Mouse (Mus musculus) ovary, postnatal 14 days (tissue): Measurements from ENCODE around the gene Scn1b.

Source experiments
- DNase-seq: peaks from one replicate; pipeline ENCODE4 v3.0.0; 2022; ENCODE audit warnings: low spot score

The Scn1b gene

GRCm38 (mm10) chr7:31084140-31084539 lies 42.7 kb downstream of the Scn1b start:
- DNase-seq: no peak

GRCm38 (mm10) chr7:31082831-31083588 lies 43.8 kb downstream of the Scn1b start:
- DNase-seq: no peak

GRCm38 (mm10) chr7:31082106-31082505 lies 44.7 kb downstream of the Scn1b start:
- no peak for DNase-seq

- DNase-seq: no peak
Observed at GRCm38 (mm10) chr7:31081106-31081505, 45.7 kb downstream of the Scn1b start.

GRCm38 (mm10) chr7:31080611-31081010 lies 46.2 kb downstream of the Scn1b start:
- no peak for DNase-seq

- no peak for DNase-seq
Observed at GRCm38 (mm10) chr7:31079670-31080069, 47.1 kb downstream of the Scn1b start.

- DNase-seq: peak; percentile 63
Observed at GRCm38 (mm10) chr7:31077885-31078445, 48.8 kb downstream of the Scn1b start.

GRCm38 (mm10) chr7:31077470-31077869 lies 49.3 kb downstream of the Scn1b start:
- DNase-seq: no peak

GRCm38 (mm10) chr7:31076492-31076891 lies 50.3 kb downstream of the Scn1b start, which contains the start of gene Fxyd3:
Gene Fxyd3, minus strand, starts transcription at chr7:31076704.
- DNase-seq: no peak

- no peak for DNase-seq
Observed at GRCm38 (mm10) chr7:31074713-31075069, 52.1 kb downstream of the Scn1b start.

GRCm38 (mm10) chr7:31074061-31074712 lies 52.6 kb downstream of the Scn1b start:
- no peak for DNase-seq

GRCm38 (mm10) chr7:31073546-31073945 lies 53.3 kb downstream of the Scn1b start:
- DNase-seq: no peak

GRCm38 (mm10) chr7:31072326-31072725 lies 54.5 kb downstream of the Scn1b start:
- no peak for DNase-seq

GRCm38 (mm10) chr7:31070324-31070723 lies 56.5 kb downstream of the Scn1b start:
- no peak for DNase-seq

- no peak for DNase-seq
Observed at GRCm38 (mm10) chr7:31069491-31069890, 57.3 kb downstream of the Scn1b start.

GRCm38 (mm10) chr7:31067836-31068235 lies 59.0 kb downstream of the Scn1b start:
- no peak for DNase-seq
